Mouse (Mus musculus) E14TG2a.4 (cell line): ENCODE measurements at regions not wholly inside any gene's neighbourhood (a gene's known extent, or its start where the extent isn't known, plus 50 kb on each side); places are given as distances from the start of the nearest gene placed in this dataset.

ENCODE experiments used
- CTCF ChIP-seq: conservative IDR thresholded peaks from 2 replicates; pipeline ENCODE4 v1.5.1; 2014; ENCODE audit warnings: low read length
- NANOG ChIP-seq: IDR thresholded peaks from 2 replicates; pipeline ENCODE4 v1.6.1; 2014; ENCODE audit warnings: borderline replicate concordance, low read length, mixed read lengths

- TF ChIP-seq CTCF: peak; percentile 58
- no peak for TF ChIP-seq NANOG
Measured at GRCm38 (mm10) chr2:98143711-98144110, 518.3 kb upstream of the Gm10801 start.
